Mouse (Mus musculus): Measurements from ENCODE around the gene Ppat.

GRCm38 (mm10) chr5:76944965-76945677 lies 6.3 kb downstream of the Ppat start:
- no peak for TF ChIP-seq CTCF (IDR thresholded peaks at IDR 0.05; ENCODE audit: low read depth)
- no peak for TF ChIP-seq EP300 (optimal IDR thresholded peaks at IDR 0.05)
